Mouse (Mus musculus) heart, embryonic 12.5 days (tissue): ENCODE results near the gene Iqck. TPM values are rescaled to one million over a fixed set of nuclear protein-coding genes. Genes with fewer than 3 reads are reported as not detected.

Source experiments
- ATAC-seq: fragments of 200-750 bp; cut with Nextera tagmentation; 2 replicates; pipeline ENCODE4 v1.8.0; 2017; ENCODE audit warnings: moderate TSS enrichment, moderate library complexity; ENCODE audit not compliant: insufficient number of reproducible peaks, low FRiP score
- H3K27ac ChIP-seq: fragments of 300-500 bp; sonication (generic); 2 replicates; pipeline ENCODE4 v1.5.1; 2016; ENCODE audit warnings: mild to moderate bottlenecking, moderate library complexity; ENCODE audit not compliant: poor library complexity, severe bottlenecking
- H3K27me3 ChIP-seq: fragments of 300-500 bp; sonication (generic); replicated peaks from 2 replicates; pipeline ENCODE4 v1.6.1; 2016; ENCODE audit warnings: mild to moderate bottlenecking, moderate library complexity
- H3K36me3 ChIP-seq: fragments of 300-500 bp; sonication (generic); 2 replicates; pipeline ENCODE4 v1.6.1; 2016; ENCODE audit warnings: mild to moderate bottlenecking, moderate library complexity
- H3K4me1 ChIP-seq: fragments of 300-500 bp; sonication (generic); replicated peaks from 2 replicates; pipeline ENCODE4 v1.6.1; 2016; ENCODE audit warnings: mild to moderate bottlenecking
- H3K4me2 ChIP-seq: fragments of 300-500 bp; sonication (generic); 2 replicates; pipeline ENCODE4 v1.6.1; 2016; ENCODE audit warnings: mild to moderate bottlenecking, moderate library complexity
- H3K4me3 ChIP-seq: fragments of 300-500 bp; sonication (generic); 2 replicates; pipeline ENCODE4 v1.5.1; 2016; ENCODE audit warnings: mild to moderate bottlenecking
- H3K9ac ChIP-seq: fragments of 300-500 bp; sonication (generic); 2 replicates; pipeline ENCODE4 v1.6.1; 2016; ENCODE audit warnings: mild to moderate bottlenecking, moderate library complexity
- H3K9me3 ChIP-seq: fragments of 300-500 bp; sonication (generic); replicated peaks from 2 replicates; pipeline ENCODE4 v1.6.1; 2016; ENCODE audit warnings: mild to moderate bottlenecking, moderate library complexity
- WGBS: fragments of 180-500 bp; shearing (Covaris S2); methylation state at CpG from one replicate; pipeline ENCODE4 v1.1.7; 2016; 5-methylcytosine and 5-hydroxymethylcytosine counted together
- polyA plus RNA-seq: library from polyadenylated mRNA; unstranded; fragments of >200 nt; fragmentation: Nextera tagmentation; extraction: Ambion mirVana; gene quantifications from 2 replicates; pipeline ENCODE4 v1.2.1, GENCODE M21; 2016

The Iqck gene
- polyA plus RNA-seq, 1 experiment from 2014 or later = 1.5 TPM

DNA sequence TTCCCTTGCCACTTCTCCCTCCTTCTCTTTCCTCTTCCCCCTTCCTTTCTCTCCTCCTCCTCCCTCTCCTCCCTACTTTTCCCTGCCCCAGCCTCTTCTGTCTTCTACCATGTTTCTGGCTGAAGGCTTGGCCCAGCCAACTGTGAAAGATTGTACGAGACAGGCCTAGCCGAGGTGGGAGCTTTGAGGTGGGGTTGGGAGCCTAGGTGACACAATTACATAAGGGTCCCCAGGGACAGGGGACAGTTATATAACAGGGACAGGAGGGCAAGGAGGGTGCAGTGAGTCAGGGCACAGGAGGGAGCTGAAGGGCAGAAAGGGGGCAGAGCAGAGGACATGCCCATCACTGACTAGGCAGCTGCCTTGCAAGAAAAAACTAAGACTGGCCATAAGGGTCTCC lies 146.4 kb downstream of the Iqck start:
- Histone ChIP-seq H3K4me1 (0 out of 2 replicates have a peak, but pooled peaks cover 6% of the 10 kb centered on the region), H3K27me3 (0 out of 2 replicates have a peak, but pooled peaks cover 11% of the 10 kb centered on the region), H3K9ac (no peak overlapping the region), H3K27ac (no peak overlapping the region), H3K4me3 (no peak overlapping the region), H3K36me3 (no peaks in the 10 kb centered on the region), H3K9me3 (no peaks in the 10 kb centered on the region), H3K4me2 (no peak overlapping the region)
- ATAC-seq = no peak
- WGBS = 75% methylated on average over 2 of the region's 2 CpGs

DNA sequence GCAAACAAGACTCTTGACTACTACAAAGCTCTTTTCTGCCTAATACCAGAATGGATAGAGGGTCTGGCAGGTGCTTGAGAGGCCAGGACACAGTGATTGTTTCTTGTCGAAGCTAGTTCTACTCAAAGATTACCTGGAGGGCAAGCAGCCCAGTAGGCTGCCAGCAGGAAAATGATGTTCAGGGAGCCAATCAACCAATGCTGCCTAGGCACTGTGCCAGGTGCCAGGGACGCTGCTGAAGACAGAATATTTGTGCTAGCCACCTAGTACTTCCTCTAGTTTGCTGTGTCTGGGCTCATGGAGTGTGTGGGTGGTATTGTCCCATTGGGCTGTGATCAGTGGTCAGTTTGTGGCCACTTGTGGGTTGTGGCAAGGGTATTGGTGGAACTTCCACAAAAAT lies 146.9 kb downstream of the Iqck start:
- Histone ChIP-seq H3K4me1 (0 out of 2 replicates have a peak, but pooled peaks cover 6% of the 10 kb centered on the region), H3K27me3 (0 out of 2 replicates have a peak, but pooled peaks cover 11% of the 10 kb centered on the region), H3K9ac (no peak overlapping the region), H3K36me3 (no peaks in the 10 kb centered on the region), H3K4me2 (no peak overlapping the region), H3K27ac (no peak overlapping the region), H3K9me3 (no peaks in the 10 kb centered on the region), H3K4me3 (no peak overlapping the region)
- WGBS = 60% methylated on average over 2 of the region's 2 CpGs
- no peak for ATAC-seq

DNA sequence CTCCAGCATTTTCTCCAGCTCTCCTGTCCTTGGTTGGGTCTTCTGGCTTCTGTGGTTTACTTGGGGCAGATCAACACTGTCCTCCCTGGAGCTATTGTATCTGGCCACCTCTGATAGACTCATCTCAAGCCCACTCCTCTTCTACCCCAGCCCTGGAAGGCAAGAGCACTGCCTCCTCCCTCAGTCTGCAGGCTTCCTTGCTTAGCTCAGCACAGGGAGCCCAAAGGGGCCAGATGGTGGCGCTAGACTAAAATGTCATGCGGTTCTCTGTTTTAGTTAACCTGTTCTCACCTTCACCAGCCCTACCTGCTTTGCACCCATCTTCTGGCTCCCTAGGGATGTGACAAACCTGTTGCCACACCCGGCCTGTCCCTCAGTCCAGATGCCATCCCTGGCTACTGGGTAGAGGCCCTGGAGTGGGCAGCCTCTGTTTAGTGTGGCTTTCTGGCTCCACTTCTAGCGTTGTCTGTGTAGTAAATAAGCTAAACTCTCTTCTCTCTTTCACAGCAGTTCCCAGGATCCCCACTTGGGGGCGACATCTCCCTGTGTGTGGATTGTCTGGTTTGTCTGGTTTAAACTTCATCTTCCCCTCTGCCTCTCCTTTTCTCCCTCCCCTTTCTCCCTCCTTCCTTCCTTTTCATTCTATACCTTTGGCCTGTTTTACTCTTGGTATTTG lies 155.4 kb downstream of the Iqck start:
- 0 out of 2 replicates have a peak, but pooled peaks cover 4% of the 10 kb centered on the region for H3K9me3 ChIP-seq
- H3K27ac ChIP-seq = no peak overlapping the region
- no peak overlapping the region for H3K4me3 ChIP-seq
- no peaks in the 10 kb centered on the region for H3K36me3 ChIP-seq
- no peaks in the 10 kb centered on the region for H3K4me1 ChIP-seq
- H3K27me3 ChIP-seq = peaks cover 2% of the 10 kb centered on the region
- no peak overlapping the region for H3K9ac ChIP-seq
- WGBS = 15% methylated on average over 5 of the region's 5 CpGs
- no peak overlapping the region for H3K4me2 ChIP-seq
- ATAC-seq = no peak

DNA sequence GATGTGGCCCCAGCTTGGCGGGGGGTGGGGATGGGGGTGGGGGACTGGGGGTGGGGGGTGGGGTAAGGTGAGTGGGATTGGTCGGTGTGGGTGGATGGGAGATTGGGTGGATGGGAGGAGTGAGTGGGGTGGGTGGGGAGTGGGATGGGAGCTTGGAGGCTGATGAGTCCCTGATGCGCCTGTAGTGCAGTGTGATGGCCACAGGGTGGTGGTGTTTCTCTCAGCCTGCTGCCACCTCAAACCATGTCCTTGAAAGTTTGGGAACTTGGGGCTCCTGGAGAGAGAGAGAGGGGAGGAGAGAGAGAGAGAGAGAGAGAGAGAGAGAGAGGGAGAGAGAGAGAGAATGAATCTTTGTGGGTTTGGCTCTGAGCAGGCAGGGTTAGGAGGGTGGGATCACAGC lies 160.2 kb downstream of the Iqck start:
- 0% methylated on average over 3 of the region's 3 CpGs for WGBS
- no peaks in the 10 kb centered on the region for H3K4me1 ChIP-seq
- H3K9ac ChIP-seq = no peak overlapping the region
- ATAC-seq = no peak
- H3K4me3 ChIP-seq = no peak overlapping the region
- H3K9me3 ChIP-seq = no peaks in the 10 kb centered on the region
- H3K27me3 ChIP-seq = peaks cover 18% of the 10 kb centered on the region
- H3K4me2 ChIP-seq = no peak overlapping the region
- H3K27ac ChIP-seq = no peak overlapping the region
- no peaks in the 10 kb centered on the region for H3K36me3 ChIP-seq

DNA sequence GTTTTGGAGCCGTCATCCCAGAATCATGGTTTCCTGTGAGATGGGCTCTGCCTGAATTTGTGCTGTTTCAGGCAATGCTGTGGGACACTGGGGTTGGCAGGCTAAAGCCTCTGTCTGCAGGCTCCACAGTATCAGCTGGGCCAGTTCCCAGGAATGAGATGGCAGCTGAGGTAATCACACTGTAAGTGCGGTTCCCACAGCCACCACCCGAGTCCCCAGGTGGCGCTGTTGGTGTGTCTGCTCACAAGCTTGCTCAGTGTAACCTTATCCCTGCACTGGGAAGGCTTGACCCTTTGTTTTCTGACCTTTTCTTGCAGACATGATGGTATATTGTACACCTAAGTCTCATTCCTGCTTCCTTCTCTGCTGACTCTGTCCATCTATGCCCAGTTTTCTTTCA lies 164.0 kb downstream of the Iqck start:
- no peak overlapping the region for H3K27ac ChIP-seq
- H3K4me3 ChIP-seq = no peak overlapping the region
- no peak for ATAC-seq
- no peak overlapping the region for H3K9ac ChIP-seq
- 10% methylated on average over 4 of the region's 4 CpGs for WGBS
- H3K36me3 ChIP-seq = no peaks in the 10 kb centered on the region
- H3K4me1 ChIP-seq = no peaks in the 10 kb centered on the region
- H3K4me2 ChIP-seq = no peak overlapping the region
- peaks cover 18% of the 10 kb centered on the region for H3K27me3 ChIP-seq
- H3K9me3 ChIP-seq = no peaks in the 10 kb centered on the region

Other genes with a start within 250 kb of the Iqck start
- 70.1 and 74.6 TPM in 2 replicates for gene Gde1, start 150.0 kb upstream of the Iqck start, polyA plus RNA-seq
- 9.6 and 9.7 TPM in 2 replicates for gene Ccp110, start 143.2 kb upstream of the Iqck start, polyA plus RNA-seq
- 55.7 and 55.8 TPM in 2 replicates for gene Vps35l, start 115.5 kb upstream of the Iqck start, polyA plus RNA-seq
- 63.5 and 65.6 TPM in 2 replicates for gene Knop1, start 502 bp downstream of the Iqck start, polyA plus RNA-seq
- gene Gprc5b, start 139.5 kb downstream of the Iqck start, polyA plus RNA-seq = 3.3 and 3.6 TPM in 2 replicates